ENCODE assay signal across 11 mouse cellular contexts in genomic region chr7:68062170-68062848, GRCm38 (mm10).
DNase-seq lines count a peak whose midpoint lies in the region; ATAC-seq lines count a peak whose summit lies in the region.
"Had no signal": no experiment of that assay in that cellular context is flagged by ENCODE, and none has a peak within 500 bp of the region (broad histone marks: within the 10 kb centered on the region; RNA-seq: fewer than 3 reads in every experiment).

No protein-coding gene starts in this region.

- H3K4me1 ChIP-seq in megakaryocyte, embryonic 14.5 days = peaks cover 64% of the 10 kb centered on the region

- ATAC-seq in megakaryocyte, adult 5-6 weeks (ENCODE audit: poor library complexity, severe bottlenecking) = no peak
- 0 out of 2 replicates have a peak, but pooled peaks have one; percentile 15 for ATAC-seq in granulocyte monocyte progenitor cell, adult 5-6 weeks (replicated peaks; ENCODE audit: poor library complexity, severe bottlenecking)

- peak overlapping the region; percentile 69 for H3K4me3 ChIP-seq in megakaryocyte, embryonic 14.5 days (replicated peaks)
- H3K4me3 ChIP-seq: heart, embryonic 10.5 days had no signal

- H3K27me3 ChIP-seq in megakaryocyte, embryonic 14.5 days (replicated peaks) = no peaks in the 10 kb centered on the region

- no peaks in the 10 kb centered on the region for H3K9me3 ChIP-seq in megakaryocyte, embryonic 14.5 days
- H3K9me3 ChIP-seq: heart, embryonic 10.5 days had no signal

- peaks cover 37% of the 10 kb centered on the region for H3K36me3 ChIP-seq in megakaryocyte, embryonic 14.5 days (replicated peaks; ENCODE audit: low read length)
- H3K36me3 ChIP-seq: heart, embryonic 10.5 days had no signal

- DNase-seq in lung, postnatal 10 days = peak; percentile 41
- DNase-seq in urinary bladder, postnatal 4 days (ENCODE audit: low spot score in 2 of 2) = no peak
- no peak for DNase-seq in frontal cortex, postnatal 14 days (ENCODE audit: low spot score in 2 of 2)
- DNase-seq in right cerebral cortex, postnatal 25 days = no peak
- DNase-seq: cerebellum, adult 9-11 months; kidney, postnatal 10 days; right cerebral cortex, postnatal 4 days had no signal
